Mouse (Mus musculus) T-cell, adult 66 days (primary cell): ENCODE results near the gene Olfr91. TPM values are rescaled to one million over a fixed set of nuclear protein-coding genes. Genes with fewer than 3 reads are reported as not detected.

Experiments used
- total RNA-seq, 2 experiments: library from RNA; stranded (reverse); gene quantifications; 3 replicates in 1 of 2; 4 replicates in 1 of 2; pipeline ENCODE4 v1.2.4; 2023

Olfr91 gene
- not detected for total RNA-seq

GRCm38 (mm10) chr17:37098178-37098577 is at the start of gene Olfr91:
Olfr91 (minus strand) TSS chr17:37098278.

GRCm38 (mm10) chr17:37119988-37120387 is 21.9 kb upstream of the Olfr91 start, which contains the start of gene Olfr92:
Olfr92 (minus strand) TSS chr17:37120088.

GRCm38 (mm10) chr17:37088399-37088798 is 9.7 kb downstream of the Olfr91 start, which contains the start of gene Olfr90:
Olfr90 (minus strand) TSS chr17:37088499.

GRCm38 (mm10) chr17:37045611-37046311 is 52.3 kb downstream of the Olfr91 start, which contains the start of gene Gabbr1:
Gabbr1 (plus strand) TSS chr17:37045966.

Other genes starting within 250 kb of the Olfr91 start
- not detected for gene Trim15, start 231.1 kb downstream of the Olfr91 start, total RNA-seq
- gene Trim10, start 228.7 kb downstream of the Olfr91 start, total RNA-seq = under 1 TPM; 0.32 to 0.33 TPM
- not detected for gene Trim40, start 208.2 kb downstream of the Olfr91 start, total RNA-seq
- gene Trim31, start 200.2 kb downstream of the Olfr91 start, total RNA-seq = not detected
- gene Rnf39, start 155.4 kb downstream of the Olfr91 start, total RNA-seq = 1 to 10 TPM in 1 of 2 experiments, under 1 TPM in 1; 0.77 to 1.2 TPM
- gene Ppp1r11, start 146.5 kb downstream of the Olfr91 start, total RNA-seq = 10 to 100 TPM; 71.0 to 72.5 TPM
- 10 to 100 TPM; 54.5 to 64.0 TPM for gene Znrd1, start 139.7 kb downstream of the Olfr91 start, total RNA-seq
- 1 to 10 TPM; 2.3 to 3.3 TPM for gene Znrd1as, start 139.7 kb downstream of the Olfr91 start, total RNA-seq
- not detected for gene 2410137M14Rik, start 117.0 kb downstream of the Olfr91 start, total RNA-seq
- not detected for gene H2-M5, start 108.7 kb downstream of the Olfr91 start, total RNA-seq
- not detected for gene Zfp57, start 97.1 kb downstream of the Olfr91 start, total RNA-seq
- not detected for gene Mog, start 74.9 kb downstream of the Olfr91 start, total RNA-seq
- gene Gabbr1, start 52.3 kb downstream of the Olfr91 start, total RNA-seq = 100 to 1,000 TPM; 136 to 147 TPM
- gene Olfr90, start 9.8 kb downstream of the Olfr91 start, total RNA-seq = not detected
- not detected for gene Olfr92, start 21.8 kb upstream of the Olfr91 start, total RNA-seq
- not detected for gene Olfr93, start 63.2 kb upstream of the Olfr91 start, total RNA-seq
- gene Ubd, start 95.6 kb upstream of the Olfr91 start, total RNA-seq = under 1 TPM; 0.61 to 0.65 TPM
- gene Olfr94, start 102.7 kb upstream of the Olfr91 start, total RNA-seq = not detected
- not detected for gene Olfr95, start 114.8 kb upstream of the Olfr91 start, total RNA-seq
- not detected for gene Olfr96, start 121.9 kb upstream of the Olfr91 start, total RNA-seq
- not detected for gene Olfr97, start 139.1 kb upstream of the Olfr91 start, total RNA-seq
- gene Olfr98, start 165.5 kb upstream of the Olfr91 start, total RNA-seq = not detected
- 10 to 100 TPM; 34.4 to 40.3 TPM for gene H2-M3, start 171.9 kb upstream of the Olfr91 start, total RNA-seq
- gene Olfr99, start 185.2 kb upstream of the Olfr91 start, total RNA-seq = not detected
- not detected for gene Olfr101, start 206.0 kb upstream of the Olfr91 start, total RNA-seq
- gene Olfr102, start 218.8 kb upstream of the Olfr91 start, total RNA-seq = not detected
- not detected for gene Olfr103, start 241.4 kb upstream of the Olfr91 start, total RNA-seq